Mouse (Mus musculus) regulatory T cell (primary cell): ENCODE data around the gene Txn2.
"Not testable (repeated sequence)": the region's sequence is repeated elsewhere in the genome, so short reads cannot be mapped to it uniquely, and the experiment has no call there.

Source experiments
- in situ Hi-C: fragments of 300-600 bp; cut with MboI, MseI; formaldehyde crosslinking; loops from one replicate; pipeline ENCODE4 v1.15.1; 2025; ENCODE audit warnings: high pct_unique_total_duplicates

Txn2 gene

GRCm38 (mm10) chr15:77882297-77882696 lies 46.5 kb downstream of the Txn2 start:
- in situ Hi-C loops: no loop called here

GRCm38 (mm10) chr15:77881698-77882097 lies 47.1 kb downstream of the Txn2 start:
- in situ Hi-C loops: no loop called here

- in situ Hi-C loops: no loop called here
Measured at GRCm38 (mm10) chr15:77880738-77881137, 48.1 kb downstream of the Txn2 start.

DNA sequence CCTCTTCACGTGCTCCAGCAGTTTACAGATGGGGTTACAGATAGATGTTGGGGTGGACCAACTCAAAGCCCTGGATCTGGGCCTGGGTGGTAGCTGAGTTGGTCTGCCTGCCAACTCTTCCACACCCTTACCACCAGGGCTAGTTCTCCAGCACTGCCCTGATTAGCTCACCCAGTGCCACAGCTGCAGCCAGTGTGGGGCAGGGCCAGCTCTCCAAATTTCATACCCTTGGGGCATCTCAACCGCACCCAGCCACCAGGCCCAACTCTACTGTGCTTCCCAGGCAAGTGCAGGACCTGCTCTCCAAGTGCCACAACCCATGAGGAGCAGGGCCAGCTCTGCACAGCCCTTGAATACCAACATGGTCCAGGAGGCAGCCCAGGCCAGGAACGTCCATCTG lies 49.0 kb downstream of the Txn2 start:
- in situ Hi-C loops: no loop called here

GRCm38 (mm10) chr15:77877209-77877608 lies 51.6 kb downstream of the Txn2 start:
- in situ Hi-C loops: no loop called here

GRCm38 (mm10) chr15:77876716-77877115 lies 52.1 kb downstream of the Txn2 start:
- in situ Hi-C loops: no loop called here

DNA sequence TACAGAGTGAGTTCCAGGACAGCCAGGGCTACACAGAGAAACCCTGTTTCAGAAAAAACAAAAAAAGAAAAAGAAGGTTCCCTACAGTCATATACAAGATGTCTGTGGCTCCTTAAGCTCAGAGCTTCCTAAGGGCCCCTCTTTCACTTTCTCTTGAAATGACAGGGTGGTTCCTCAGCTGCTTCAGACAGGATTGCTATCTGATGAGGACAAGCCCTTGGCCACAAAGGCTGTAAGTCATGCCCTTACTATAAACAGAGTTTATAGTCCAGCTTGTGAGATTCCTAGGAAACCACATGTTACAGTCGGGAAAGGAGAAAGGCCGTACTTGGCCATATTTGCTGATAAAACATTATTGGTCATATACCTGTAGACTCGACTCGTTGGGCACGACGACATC lies 52.9 kb downstream of the Txn2 start:
- in situ Hi-C loops: no loop called here

GRCm38 (mm10) chr15:77874807-77875206 lies 54.0 kb downstream of the Txn2 start:
- in situ Hi-C loops: loop anchor here (5.0 kb wide), 1 partner anchor 47 kb away; no protein-coding TSS in a partner anchor

- in situ Hi-C loops: loop anchor here (5.0 kb wide), 1 partner anchor 48 kb away; no protein-coding TSS in a partner anchor
Measured at GRCm38 (mm10) chr15:77874310-77874709, 54.5 kb downstream of the Txn2 start.

DNA sequence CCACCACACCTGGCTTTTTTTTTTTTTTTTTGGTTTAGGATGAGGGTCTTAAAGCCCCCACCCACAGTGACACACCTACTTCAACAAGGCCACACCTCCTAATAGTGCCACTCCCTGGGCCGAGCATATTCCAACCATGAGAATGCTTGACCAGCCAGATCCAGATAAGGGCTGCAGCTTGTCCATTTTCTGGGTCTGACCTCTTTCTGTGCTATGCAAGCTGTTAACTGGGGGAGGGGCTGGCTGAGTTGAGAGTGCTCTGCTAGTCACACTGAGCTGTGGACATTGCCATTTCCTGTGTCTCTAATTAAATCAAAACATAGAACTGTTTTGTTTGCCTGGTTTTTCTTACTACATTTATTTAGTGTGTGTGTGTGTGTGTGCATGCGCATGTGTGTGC lies 55.2 kb downstream of the Txn2 start:
- in situ Hi-C loops: loop anchor here (5.0 kb wide), 1 partner anchor 49 kb away; no protein-coding TSS in a partner anchor

DNA sequence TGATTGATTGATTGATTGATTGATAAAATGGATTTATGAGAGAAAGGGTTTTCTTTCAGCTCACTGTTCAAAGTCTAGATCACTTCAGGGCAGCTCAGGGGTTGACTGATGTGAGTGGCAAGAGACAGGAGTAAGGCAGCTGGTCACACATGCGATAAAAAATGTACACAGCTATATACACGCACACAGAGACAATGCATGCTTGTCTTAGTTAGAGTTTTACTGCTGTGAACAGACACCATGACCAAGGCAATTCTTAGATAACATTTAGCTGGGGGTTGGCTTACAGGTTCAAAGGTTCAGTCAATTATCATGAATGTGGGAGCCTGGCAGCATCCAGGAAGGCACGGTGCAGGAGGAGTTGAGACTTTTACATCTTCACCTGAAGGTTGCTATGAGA lies 55.8 kb downstream of the Txn2 start:
- in situ Hi-C loops: loop anchor here (5.0 kb wide), 1 partner anchor 49 kb away; no protein-coding TSS in a partner anchor

DNA sequence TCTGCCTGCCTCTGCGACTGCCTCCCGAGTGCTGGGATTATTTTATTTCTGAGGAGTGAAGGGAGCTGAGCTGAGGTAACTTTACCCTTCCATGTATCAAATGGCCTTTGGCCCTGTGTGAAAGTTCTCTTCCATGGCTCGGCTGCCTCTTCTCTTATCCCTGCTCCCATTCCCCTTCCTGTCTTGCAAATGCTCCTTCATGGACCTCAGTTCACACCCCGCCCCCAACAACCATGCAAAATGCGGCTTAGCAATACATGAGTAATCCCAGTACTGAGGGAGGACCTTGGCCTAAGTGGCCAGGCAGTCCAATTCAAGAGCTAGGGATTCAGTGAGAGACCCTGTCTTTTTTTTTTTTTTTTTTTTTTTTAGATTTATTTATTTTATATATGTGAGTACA lies 60.5 kb downstream of the Txn2 start:
- in situ Hi-C loops: no loop called here

GRCm38 (mm10) chr15:77867231-77867968 lies 61.4 kb downstream of the Txn2 start:
- in situ Hi-C loops: not testable (repeated sequence)

DNA sequence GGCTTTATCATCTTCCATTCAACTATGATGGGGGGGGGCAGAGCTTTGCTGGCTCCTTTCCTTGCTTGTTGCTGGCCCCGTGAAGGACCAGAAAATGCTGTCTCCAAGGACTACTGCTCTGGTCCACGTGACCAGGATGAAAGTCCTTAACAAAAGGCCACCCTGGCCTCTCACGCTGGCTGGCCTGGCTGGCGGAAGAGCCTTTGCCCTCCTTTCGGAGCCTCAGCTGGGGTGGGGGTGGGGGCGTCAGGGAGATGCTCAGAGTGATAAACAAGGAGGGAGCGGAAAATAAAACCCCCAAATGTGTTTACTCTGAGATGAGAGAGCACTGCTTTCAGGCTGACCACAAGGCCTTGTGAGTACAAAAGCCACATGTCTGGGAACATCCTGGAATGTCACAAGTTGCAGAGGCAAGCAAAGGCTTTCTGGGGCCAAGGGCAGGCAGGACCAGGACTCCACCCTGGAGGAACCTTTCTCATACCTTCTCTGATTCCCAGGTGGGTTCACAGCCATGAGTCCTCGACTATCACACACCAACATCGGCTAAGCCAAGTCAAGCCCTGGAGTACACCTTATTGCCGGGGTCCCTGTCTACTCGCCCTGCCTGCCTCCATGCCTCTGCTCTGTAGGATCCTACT lies 62.1 kb downstream of the Txn2 start:
- in situ Hi-C loops: no loop called here
